Mouse (Mus musculus): Measurements from ENCODE around the gene Gstm5. TPM values are rescaled to one million over a fixed set of nuclear protein-coding genes. Genes with fewer than 3 reads are reported as not detected.

The Gstm5 gene
- polyA plus RNA-seq, 1 experiment from 2014 or later, result 166 TPM

DNA sequence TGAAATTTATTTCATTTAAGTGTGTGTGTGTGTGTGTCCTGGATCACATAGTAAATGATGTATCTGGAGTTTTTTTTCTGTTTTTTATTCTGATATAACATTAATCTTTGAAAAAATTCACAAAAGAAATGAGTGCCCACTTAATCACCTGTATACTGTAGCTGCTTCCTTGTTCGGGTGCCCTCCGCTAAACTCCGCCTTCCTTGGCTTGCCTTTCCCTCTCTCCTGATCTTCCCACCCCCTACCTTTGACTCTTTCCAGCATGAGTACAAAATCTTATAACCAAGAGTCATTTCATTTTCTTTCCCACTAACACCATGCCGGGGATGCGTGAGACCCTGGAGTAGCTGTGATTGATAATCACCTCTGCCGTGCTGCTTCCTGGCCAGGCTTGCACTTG lies 36.5 kb downstream of the Gstm5 start:
- WGBS, result 52% methylated on average over 6 of the region's 6 CpGs
- Histone ChIP-seq H3K27ac (ENCODE audit: low read length) (no peak overlapping the region), H3K4me3 (ENCODE audit: low read depth, low read length) (no peak overlapping the region), H3K4me2 (replicated peaks; ENCODE audit: low read depth, low read length) (no peak overlapping the region), H3K4me1 (ENCODE audit: control insufficient read depth, insufficient read depth, low read length) (no peaks in the 10 kb centered on the region), H3K27me3 (ENCODE audit: control insufficient read depth, insufficient read depth, low read length) (no peaks in the 10 kb centered on the region), H3K9ac (replicated peaks; ENCODE audit: low read depth, low read length) (no peak overlapping the region), H3K9me3 (ENCODE audit: control insufficient read depth, low read depth, low read length) (no peaks in the 10 kb centered on the region), H3K36me3 (ENCODE audit: control insufficient read depth, insufficient read depth, low read length) (no peaks in the 10 kb centered on the region)
- no peak for ATAC-seq (ENCODE audit: insufficient number of reproducible peaks, insufficient read depth, low FRiP score, low read depth)

DNA sequence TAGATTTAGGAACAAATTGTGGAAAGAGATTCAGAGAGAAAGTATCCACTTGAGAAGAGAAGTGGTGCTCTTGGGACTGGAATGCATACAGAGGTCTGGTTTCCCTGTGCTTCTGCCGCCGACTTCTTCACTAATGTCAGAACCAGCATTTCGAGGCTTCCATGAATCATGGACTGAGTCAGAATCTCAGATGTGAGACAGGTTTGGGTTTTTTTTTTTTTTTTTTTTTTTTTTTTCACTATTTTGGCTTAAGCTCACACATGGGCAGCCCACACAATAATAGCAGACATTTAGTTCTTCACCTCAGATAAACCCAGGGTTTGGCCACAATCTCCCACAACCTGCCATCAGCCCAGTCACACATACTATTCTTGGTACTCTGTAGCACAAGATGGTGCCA lies 39.6 kb downstream of the Gstm5 start:
- ATAC-seq (ENCODE audit: insufficient number of reproducible peaks, insufficient read depth, low FRiP score, low read depth), result no peak

DNA sequence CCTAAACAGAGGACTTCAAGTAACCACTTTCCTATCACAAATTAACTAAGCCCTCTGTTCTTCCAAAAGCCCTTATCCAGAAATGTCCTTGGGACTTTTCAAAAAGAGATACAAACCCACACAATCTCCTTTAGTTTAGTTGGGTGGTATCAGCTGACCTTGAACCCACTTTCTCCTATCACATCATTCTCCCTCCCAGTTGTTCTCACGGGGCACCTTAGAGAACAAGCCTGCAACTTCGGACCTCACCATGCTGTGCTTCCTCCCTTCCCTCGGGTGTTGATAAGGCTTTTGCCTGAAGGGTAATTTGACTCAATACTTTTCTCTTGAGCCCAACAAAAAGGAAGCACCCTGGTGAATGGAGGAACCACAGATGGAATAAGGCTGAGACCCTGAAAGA lies 40.3 kb downstream of the Gstm5 start:
- no peak for ATAC-seq (ENCODE audit: insufficient number of reproducible peaks, insufficient read depth, low FRiP score, low read depth)
- Histone ChIP-seq H3K4me2 (replicated peaks; ENCODE audit: low read depth, low read length) (no peak overlapping the region), H3K27me3 (ENCODE audit: control insufficient read depth, insufficient read depth, low read length) (no peaks in the 10 kb centered on the region), H3K4me1 (ENCODE audit: control insufficient read depth, insufficient read depth, low read length) (0 out of 2 replicates have a peak, but pooled peaks cover 3% of the 10 kb centered on the region), H3K36me3 (ENCODE audit: control insufficient read depth, insufficient read depth, low read length) (no peaks in the 10 kb centered on the region), H3K4me3 (ENCODE audit: low read depth, low read length) (no peak overlapping the region), H3K9ac (replicated peaks; ENCODE audit: low read depth, low read length) (no peak overlapping the region), H3K27ac (ENCODE audit: low read length) (no peak overlapping the region), H3K9me3 (ENCODE audit: control insufficient read depth, low read depth, low read length) (no peaks in the 10 kb centered on the region)
- 72% methylated on average over 3 of the region's 3 CpGs for WGBS

More for the DNA sequence above, 39.6 kb downstream of the Gstm5 start:
- Histone ChIP-seq H3K4me3 (ENCODE audit: low read depth, low read length) (no peak overlapping the region), H3K27me3 (ENCODE audit: control insufficient read depth, insufficient read depth, low read length) (no peaks in the 10 kb centered on the region), H3K9ac (replicated peaks; ENCODE audit: low read depth, low read length) (no peak overlapping the region), H3K27ac (ENCODE audit: low read length) (no peak overlapping the region), H3K9me3 (ENCODE audit: control insufficient read depth, low read depth, low read length) (no peaks in the 10 kb centered on the region), H3K4me2 (replicated peaks; ENCODE audit: low read depth, low read length) (no peak overlapping the region), H3K36me3 (ENCODE audit: control insufficient read depth, insufficient read depth, low read length) (no peaks in the 10 kb centered on the region), H3K4me1 (ENCODE audit: control insufficient read depth, insufficient read depth, low read length) (0 out of 2 replicates have a peak, but pooled peaks cover under 1% of the 10 kb centered on the region)
- WGBS, result 77% methylated on average over 3 of the region's 3 CpGs

DNA sequence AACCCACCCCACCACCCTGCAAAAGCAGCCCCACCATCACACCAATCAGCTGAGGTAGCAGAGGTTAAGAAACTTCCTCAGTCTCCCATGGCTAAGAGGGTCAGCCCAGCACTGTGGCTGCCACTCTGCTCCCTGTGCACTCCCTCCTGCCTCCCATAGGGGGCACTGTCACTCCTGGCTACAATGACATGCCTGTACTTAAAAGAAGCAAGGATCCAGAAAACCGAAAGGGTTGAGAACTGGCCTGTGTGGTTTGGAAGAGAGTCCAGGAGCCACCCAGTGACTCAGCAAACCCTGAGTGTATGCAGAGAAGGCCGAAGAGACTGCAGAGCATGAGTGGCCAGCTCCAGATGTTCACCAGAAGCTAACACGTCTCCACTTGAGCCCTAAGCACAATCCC lies 43.8 kb downstream of the Gstm5 start:
- no peak for ATAC-seq (ENCODE audit: insufficient number of reproducible peaks, insufficient read depth, low FRiP score, low read depth)
- H3K4me3 ChIP-seq (ENCODE audit: low read depth, low read length), result no peak overlapping the region
- no peak overlapping the region for H3K9ac ChIP-seq (replicated peaks; ENCODE audit: low read depth, low read length)
- H3K4me1 ChIP-seq (ENCODE audit: control insufficient read depth, insufficient read depth, low read length), result 0 out of 2 replicates have a peak, but pooled peaks cover 9% of the 10 kb centered on the region
- H3K9me3 ChIP-seq (ENCODE audit: control insufficient read depth, low read depth, low read length), result no peaks in the 10 kb centered on the region
- H3K27me3 ChIP-seq (ENCODE audit: control insufficient read depth, insufficient read depth, low read length), result no peaks in the 10 kb centered on the region
- H3K27ac ChIP-seq (ENCODE audit: low read length), result no peak overlapping the region
- H3K36me3 ChIP-seq (ENCODE audit: control insufficient read depth, insufficient read depth, low read length), result no peaks in the 10 kb centered on the region
- H3K4me2 ChIP-seq (replicated peaks; ENCODE audit: low read depth, low read length), result no peak overlapping the region
- 48% methylated on average over 3 of the region's 3 CpGs for WGBS

DNA sequence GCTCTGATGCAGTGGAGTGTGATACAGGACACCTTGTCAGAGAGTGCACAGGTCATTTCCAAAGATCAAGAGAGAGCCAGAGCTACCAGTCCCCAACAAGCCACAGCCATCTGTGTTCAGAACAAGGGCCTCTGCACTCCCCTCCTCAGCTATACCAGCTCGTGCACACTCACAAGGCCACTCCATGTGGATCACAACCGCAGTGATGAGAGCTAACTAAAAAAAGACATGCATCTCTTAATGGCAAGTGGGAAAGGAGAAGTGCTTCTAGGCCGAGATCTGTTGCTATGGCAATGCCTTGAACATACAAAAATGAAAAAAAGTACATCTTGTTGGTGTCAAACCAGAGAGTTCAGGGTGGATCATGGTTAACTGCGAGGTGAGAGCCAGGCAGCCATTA lies 44.2 kb downstream of the Gstm5 start:
- no peaks in the 10 kb centered on the region for H3K27me3 ChIP-seq (ENCODE audit: control insufficient read depth, insufficient read depth, low read length)
- WGBS, result 77% methylated on average over 4 of the region's 4 CpGs
- no peak overlapping the region for H3K4me2 ChIP-seq (replicated peaks; ENCODE audit: low read depth, low read length)
- H3K36me3 ChIP-seq (ENCODE audit: control insufficient read depth, insufficient read depth, low read length), result no peaks in the 10 kb centered on the region
- no peak overlapping the region for H3K9ac ChIP-seq (replicated peaks; ENCODE audit: low read depth, low read length)
- 0 out of 2 replicates have a peak, but pooled peaks cover 9% of the 10 kb centered on the region for H3K4me1 ChIP-seq (ENCODE audit: control insufficient read depth, insufficient read depth, low read length)
- ATAC-seq (ENCODE audit: insufficient number of reproducible peaks, insufficient read depth, low FRiP score, low read depth), result no peak
- H3K27ac ChIP-seq (ENCODE audit: low read length), result no peak overlapping the region
- no peak overlapping the region for H3K4me3 ChIP-seq (ENCODE audit: low read depth, low read length)
- no peaks in the 10 kb centered on the region for H3K9me3 ChIP-seq (ENCODE audit: control insufficient read depth, low read depth, low read length)

DNA sequence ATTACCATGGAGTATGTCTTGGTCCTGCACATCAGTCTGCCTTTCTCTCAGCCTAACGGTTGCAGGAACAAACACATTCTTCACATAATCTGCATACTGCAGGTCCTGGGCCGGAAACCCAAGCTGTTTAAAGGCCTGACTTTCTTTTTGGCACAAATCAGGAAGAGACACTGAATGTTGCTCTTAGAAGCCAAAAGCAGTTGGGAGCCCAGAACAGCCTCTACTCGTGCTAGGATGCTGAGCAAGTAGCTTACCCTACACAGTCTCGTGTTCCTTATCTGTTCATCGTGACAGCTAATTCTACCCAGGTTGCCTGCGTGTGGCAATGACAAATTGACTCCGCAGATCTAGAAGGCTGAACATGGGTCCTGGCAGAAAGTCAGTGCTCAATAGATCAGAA lies 44.9 kb downstream of the Gstm5 start:
- WGBS, result 46% methylated on average over 7 of the region's 7 CpGs
- 0 out of 2 replicates have a peak, but pooled peaks cover 9% of the 10 kb centered on the region for H3K4me1 ChIP-seq (ENCODE audit: control insufficient read depth, insufficient read depth, low read length)
- no peak overlapping the region for H3K27ac ChIP-seq (ENCODE audit: low read length)

DNA sequence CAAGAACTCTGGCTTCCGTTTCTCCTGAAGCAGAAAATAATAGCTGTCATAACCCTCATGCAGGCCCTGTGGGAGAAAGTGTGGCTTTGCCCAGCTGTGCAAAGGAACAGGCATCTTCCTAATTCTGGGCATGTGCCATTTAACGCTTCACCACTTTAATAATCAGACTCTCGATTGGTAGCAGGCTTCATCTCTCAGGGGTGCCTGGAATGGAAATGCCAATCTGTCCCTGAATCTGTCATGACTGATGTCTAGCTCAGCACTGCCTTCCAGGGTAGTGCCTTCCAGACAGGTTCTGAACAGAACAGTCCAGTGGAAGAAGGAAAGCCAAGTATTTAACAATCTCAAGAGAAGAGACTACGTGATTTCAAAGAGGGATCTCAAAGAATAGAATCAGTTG lies 45.6 kb downstream of the Gstm5 start:
- H3K9ac ChIP-seq (replicated peaks; ENCODE audit: low read depth, low read length), result no peak overlapping the region
- 84% methylated on average over 4 of the region's 4 CpGs for WGBS

More for the DNA sequence above, 44.9 kb downstream of the Gstm5 start:
- Histone ChIP-seq H3K9me3 (ENCODE audit: control insufficient read depth, low read depth, low read length) (no peaks in the 10 kb centered on the region), H3K9ac (replicated peaks; ENCODE audit: low read depth, low read length) (no peak overlapping the region), H3K27me3 (ENCODE audit: control insufficient read depth, insufficient read depth, low read length) (no peaks in the 10 kb centered on the region), H3K4me3 (ENCODE audit: low read depth, low read length) (no peak overlapping the region), H3K36me3 (ENCODE audit: control insufficient read depth, insufficient read depth, low read length) (no peaks in the 10 kb centered on the region), H3K4me2 (replicated peaks; ENCODE audit: low read depth, low read length) (no peak overlapping the region)
- ATAC-seq (ENCODE audit: insufficient number of reproducible peaks, insufficient read depth, low FRiP score, low read depth), result no peak

GRCm38 (mm10) chr3:107943239-107943990 lies 47.8 kb downstream of the Gstm5 start, which contains the start of gene Gstm6:
Gstm6 (minus strand) TSS chr3:107943749.
- Histone ChIP-seq H3K4me2 (replicated peaks; ENCODE audit: low read depth, low read length) (peak within 1 kb of the TSS; percentile 35), H3K4me1 (ENCODE audit: control insufficient read depth, insufficient read depth, low read length) (0 out of 2 replicates have a peak, but pooled peaks cover 9% of the 10 kb centered on the region), H3K36me3 (ENCODE audit: control insufficient read depth, insufficient read depth, low read length) (no peaks in the 10 kb centered on the region), H3K27me3 (ENCODE audit: control insufficient read depth, insufficient read depth, low read length) (no peaks in the 10 kb centered on the region), H3K4me3 (ENCODE audit: low read depth, low read length) (0 out of 2 replicates have a peak within 1 kb of the TSS, but pooled peaks have one; percentile 0), H3K9me3 (ENCODE audit: control insufficient read depth, low read depth, low read length) (no peaks in the 10 kb centered on the region), H3K9ac (replicated peaks; ENCODE audit: low read depth, low read length) (no peak within 1 kb of the TSS), H3K27ac (ENCODE audit: low read length) (no peak within 1 kb of the TSS)
- ATAC-seq (ENCODE audit: insufficient number of reproducible peaks, insufficient read depth, low FRiP score, low read depth), result peak; percentile 73
- WGBS, result 14% methylated on average over 20 of the region's 20 CpGs

More for the DNA sequence above, 45.6 kb downstream of the Gstm5 start:
- no peak overlapping the region for H3K4me3 ChIP-seq (ENCODE audit: low read depth, low read length)
- ATAC-seq (ENCODE audit: insufficient number of reproducible peaks, insufficient read depth, low FRiP score, low read depth), result no peak
- no peak overlapping the region for H3K4me2 ChIP-seq (replicated peaks; ENCODE audit: low read depth, low read length)
- H3K9me3 ChIP-seq (ENCODE audit: control insufficient read depth, low read depth, low read length), result no peaks in the 10 kb centered on the region
- H3K27me3 ChIP-seq (ENCODE audit: control insufficient read depth, insufficient read depth, low read length), result no peaks in the 10 kb centered on the region
- H3K27ac ChIP-seq (ENCODE audit: low read length), result no peak overlapping the region
- 0 out of 2 replicates have a peak, but pooled peaks cover 9% of the 10 kb centered on the region for H3K4me1 ChIP-seq (ENCODE audit: control insufficient read depth, insufficient read depth, low read length)
- H3K36me3 ChIP-seq (ENCODE audit: control insufficient read depth, insufficient read depth, low read length), result no peaks in the 10 kb centered on the region
